Mouse (Mus musculus) lung, postnatal 10 days (tissue): Measurements from ENCODE around the gene S1pr5.
"Not testable (repeated sequence)": the region's sequence is repeated elsewhere in the genome, so short reads cannot be mapped to it uniquely, and the experiment has no call there.

Source experiments
- DNase-seq: peaks from one replicate; pipeline ENCODE4 v3.0.0; 2021

S1pr5 gene

GRCm38 (mm10) chr9:21198960-21199359, 49.3 kb downstream of the S1pr5 start:
- DNase-seq: no peak

- DNase-seq: no peak
These were observed 50.3 kb downstream of the S1pr5 start for GRCm38 (mm10) chr9:21197981-21198380.

- no peak for DNase-seq
These were observed 51.5 kb downstream of the S1pr5 start for GRCm38 (mm10) chr9:21196521-21197433.

- not testable (repeated sequence) for DNase-seq
These were observed 52.3 kb downstream of the S1pr5 start for GRCm38 (mm10) chr9:21195736-21196505.

- no peak for DNase-seq
These were observed 53.3 kb downstream of the S1pr5 start for GRCm38 (mm10) chr9:21194787-21195493.

- DNase-seq: no peak
These were observed 54.5 kb downstream of the S1pr5 start for GRCm38 (mm10) chr9:21193786-21194185.
